Mouse (Mus musculus) limb, embryonic 10.5 days (tissue): ENCODE measurements around the gene Tas2r143. TPM values are rescaled to one million over a fixed set of nuclear protein-coding genes. Genes with fewer than 3 reads are reported as not detected.
A peak's percentile ranks its signal among the peaks of the same experiment; 100 is the strongest.

ENCODE experiments used
- DNase-seq: peaks from one replicate; pipeline ENCODE4 v3.0.0-alpha.2; 2017; ENCODE audit warnings: low spot score
- H3K27ac ChIP-seq: fragments of 300-500 bp; sonication (generic); 2 replicates; pipeline ENCODE4 v1.5.1; 2016; ENCODE audit warnings: mild to moderate bottlenecking
- H3K27me3 ChIP-seq: fragments of 300-500 bp; sonication (generic); 2 replicates; pipeline ENCODE4 v1.6.1; 2016; ENCODE audit warnings: low read depth, mild to moderate bottlenecking; ENCODE audit not compliant: poor library complexity, severe bottlenecking
- H3K36me3 ChIP-seq: fragments of 300-500 bp; sonication (generic); 2 replicates; pipeline ENCODE4 v1.6.1; 2016; ENCODE audit warnings: mild to moderate bottlenecking, moderate library complexity
- H3K4me1 ChIP-seq: fragments of 300-500 bp; sonication (generic); 2 replicates; pipeline ENCODE4 v1.6.1; 2016
- H3K4me3 ChIP-seq: fragments of 300-500 bp; sonication (generic); 2 replicates; pipeline ENCODE4 v1.5.1; 2016; ENCODE audit warnings: mild to moderate bottlenecking, moderate library complexity
- H3K9me3 ChIP-seq: fragments of 300-500 bp; sonication (generic); replicated peaks from 2 replicates; pipeline ENCODE4 v1.6.1; 2016; ENCODE audit warnings: mild to moderate bottlenecking
- WGBS: fragments of 180-500 bp; shearing (Covaris S2); methylation state at CpG from one replicate; pipeline ENCODE4 v1.1.7; 2016; 5-methylcytosine and 5-hydroxymethylcytosine counted together
- polyA plus RNA-seq: library from polyadenylated mRNA; unstranded; fragments of >200 nt; fragmentation: Nextera tagmentation; extraction: Ambion mirVana; gene quantifications from 2 replicates; pipeline ENCODE4 v1.2.1, GENCODE M21; 2016

The Tas2r143 gene
- polyA plus RNA-seq, 1 experiment from 2014 or later: not detected

GRCm38 (mm10) chr6:42372421-42372815, 27.6 kb upstream of the Tas2r143 start:
- 12% methylated on average over 9 of the region's 9 CpGs for WGBS
- no peaks in the 10 kb centered on the region; the same call in 1 of the 2 replicates for H3K27me3 ChIP-seq
- peaks cover 46% of the 10 kb centered on the region for H3K4me1 ChIP-seq
- H3K9me3 ChIP-seq: no peaks in the 10 kb centered on the region
- peak; percentile 40 for DNase-seq
- no peaks in the 10 kb centered on the region for H3K36me3 ChIP-seq
- H3K4me3 ChIP-seq: peak overlapping the region; percentile 68
- peak overlapping the region; percentile 85 for H3K27ac ChIP-seq

GRCm38 (mm10) chr6:42372816-42373547, 27.1 kb upstream of the Tas2r143 start, which contains the start of gene Epha1:
Gene Epha1, minus strand, starts transcription at chr6:42373268.
- Histone ChIP-seq H3K27ac (peak within 1 kb of the TSS; percentile 85), H3K27me3 (no peaks in the 10 kb centered on the region; the same call in 1 of the 2 replicates), H3K4me1 (peaks cover 46% of the 10 kb centered on the region), H3K9me3 (no peaks in the 10 kb centered on the region), H3K4me3 (peak within 1 kb of the TSS; percentile 68), H3K36me3 (no peaks in the 10 kb centered on the region)
- DNase-seq: peak; percentile 78
- WGBS: under 1% methylated on average over 34 of the region's 36 CpGs

- Histone ChIP-seq H3K4me1 (peaks cover 46% of the 10 kb centered on the region), H3K27me3 (no peaks in the 10 kb centered on the region; the same call in 1 of the 2 replicates), H3K4me3 (peak overlapping the region; percentile 68), H3K36me3 (no peaks in the 10 kb centered on the region), H3K27ac (no peak overlapping the region), H3K9me3 (no peaks in the 10 kb centered on the region)
- WGBS: 46% methylated on average over 7 of the region's 7 CpGs
- DNase-seq: no peak
Measured at GRCm38 (mm10) chr6:42373669-42374430, 26.2 kb upstream of the Tas2r143 start.

GRCm38 (mm10) chr6:42374701-42375100, 25.3 kb upstream of the Tas2r143 start:
- Histone ChIP-seq H3K36me3 (no peaks in the 10 kb centered on the region), H3K27ac (no peak overlapping the region), H3K9me3 (no peaks in the 10 kb centered on the region), H3K27me3 (no peaks in the 10 kb centered on the region; the same call in 1 of the 2 replicates), H3K4me3 (no peak overlapping the region), H3K4me1 (peaks cover 42% of the 10 kb centered on the region)
- WGBS: 87% methylated on average over 4 of the region's 4 CpGs
- DNase-seq: no peak

GRCm38 (mm10) chr6:42375131-42375530, 24.9 kb upstream of the Tas2r143 start:
- no peaks in the 10 kb centered on the region for H3K9me3 ChIP-seq
- no peak for DNase-seq
- no peak overlapping the region for H3K4me3 ChIP-seq
- H3K36me3 ChIP-seq: no peaks in the 10 kb centered on the region
- no peak overlapping the region for H3K27ac ChIP-seq
- H3K4me1 ChIP-seq: peaks cover 38% of the 10 kb centered on the region
- WGBS: 81% methylated on average over 2 of the region's 2 CpGs
- no peaks in the 10 kb centered on the region; the same call in 1 of the 2 replicates for H3K27me3 ChIP-seq

GRCm38 (mm10) chr6:42376016-42376415, 24.0 kb upstream of the Tas2r143 start:
- no peaks in the 10 kb centered on the region for H3K9me3 ChIP-seq
- no peaks in the 10 kb centered on the region for H3K36me3 ChIP-seq
- no peak for DNase-seq
- no peaks in the 10 kb centered on the region; the same call in 1 of the 2 replicates for H3K27me3 ChIP-seq
- no peak overlapping the region for H3K27ac ChIP-seq
- peaks cover 33% of the 10 kb centered on the region for H3K4me1 ChIP-seq
- WGBS: 38% methylated on average over 4 of the region's 4 CpGs
- H3K4me3 ChIP-seq: no peak overlapping the region

GRCm38 (mm10) chr6:42376504-42377019, 23.5 kb upstream of the Tas2r143 start:
- no peaks in the 10 kb centered on the region for H3K36me3 ChIP-seq
- no peak for DNase-seq
- no peak overlapping the region for H3K4me3 ChIP-seq
- H3K4me1 ChIP-seq: peaks cover 34% of the 10 kb centered on the region
- no peaks in the 10 kb centered on the region; the same call in 1 of the 2 replicates for H3K27me3 ChIP-seq
- WGBS: 73% methylated on average over 6 of the region's 6 CpGs
- no peaks in the 10 kb centered on the region for H3K9me3 ChIP-seq
- no peak overlapping the region for H3K27ac ChIP-seq

GRCm38 (mm10) chr6:42377280-42377679, 22.8 kb upstream of the Tas2r143 start:
- 79% methylated on average over 5 of the region's 5 CpGs for WGBS

GRCm38 (mm10) chr6:42379551-42379950, 20.5 kb upstream of the Tas2r143 start:
- no peaks in the 10 kb centered on the region for H3K27me3 ChIP-seq
- no peaks in the 10 kb centered on the region for H3K36me3 ChIP-seq
- no peaks in the 10 kb centered on the region for H3K9me3 ChIP-seq
- no peak overlapping the region for H3K27ac ChIP-seq
- no peak overlapping the region for H3K4me3 ChIP-seq
- DNase-seq: no peak
- peaks cover 15% of the 10 kb centered on the region for H3K4me1 ChIP-seq
- WGBS: 48% methylated on average over 3 of the region's 3 CpGs

More at GRCm38 (mm10) chr6:42377280-42377679, 22.8 kb upstream of the Tas2r143 start:
- Histone ChIP-seq H3K4me3 (no peak overlapping the region), H3K27ac (no peak overlapping the region), H3K27me3 (no peaks in the 10 kb centered on the region; the same call in 1 of the 2 replicates), H3K9me3 (no peaks in the 10 kb centered on the region), H3K4me1 (peaks cover 32% of the 10 kb centered on the region), H3K36me3 (no peaks in the 10 kb centered on the region)
- no peak for DNase-seq

- WGBS: 9% methylated on average over 8 of the region's 8 CpGs
- Histone ChIP-seq H3K4me1 (peaks cover 15% of the 10 kb centered on the region), H3K27me3 (no peaks in the 10 kb centered on the region), H3K9me3 (no peaks in the 10 kb centered on the region), H3K4me3 (0 out of 2 replicates have a peak overlapping the region, but pooled peaks have one; percentile 9), H3K36me3 (no peaks in the 10 kb centered on the region), H3K27ac (peak overlapping the region; percentile 74)
- no peak for DNase-seq
Measured at GRCm38 (mm10) chr6:42380416-42381144, 19.5 kb upstream of the Tas2r143 start.

- Histone ChIP-seq H3K27me3 (no peaks in the 10 kb centered on the region), H3K36me3 (no peaks in the 10 kb centered on the region), H3K4me1 (peaks cover 15% of the 10 kb centered on the region), H3K9me3 (no peaks in the 10 kb centered on the region), H3K4me3 (no peak overlapping the region), H3K27ac (peak overlapping the region; percentile 74)
- DNase-seq: no peak
- 49% methylated on average over 2 of the region's 2 CpGs for WGBS
Measured at GRCm38 (mm10) chr6:42381221-42381620, 18.8 kb upstream of the Tas2r143 start.

- Histone ChIP-seq H3K4me3 (no peak overlapping the region), H3K36me3 (no peaks in the 10 kb centered on the region), H3K4me1 (peaks cover 15% of the 10 kb centered on the region), H3K27me3 (no peaks in the 10 kb centered on the region), H3K9me3 (no peaks in the 10 kb centered on the region), H3K27ac (peak overlapping the region; percentile 74)
- WGBS: 68% methylated on average over 9 of the region's 9 CpGs
- DNase-seq: no peak
Measured at GRCm38 (mm10) chr6:42381916-42382381, 18.1 kb upstream of the Tas2r143 start.
